Mouse (Mus musculus) embryonic fibroblast, embryonic 13.5 days (primary cell): ENCODE measurements around the gene Zfp458. TPM values are rescaled to one million over a fixed set of nuclear protein-coding genes. Genes with fewer than 3 reads are reported as not detected.
"Not testable (repeated sequence)": the region's sequence is repeated elsewhere in the genome, so short reads cannot be mapped to it uniquely, and the experiment has no call there.

Experiments
- H3K27ac ChIP-seq: 2 replicates; pipeline ENCODE4 v1.5.1; 2012; ENCODE audit warnings: low read length, control low read depth, inconsistent platforms; ENCODE audit not compliant: insufficient read depth
- H3K4me1 ChIP-seq: 2 replicates; pipeline ENCODE4 v1.6.1; 2011; ENCODE audit warnings: low read length; ENCODE audit not compliant: control insufficient read depth, insufficient read depth
- H3K4me3 ChIP-seq: 2 replicates; pipeline ENCODE4 v1.5.1; 2011; ENCODE audit warnings: mild to moderate bottlenecking, control low read depth, low read length; ENCODE audit not compliant: insufficient read depth
- CTCF ChIP-seq: IDR thresholded peaks from 2 replicates; pipeline ENCODE4 v1.5.1; 2011; ENCODE audit warnings: mild to moderate bottlenecking, control low read depth, low read length, moderate library complexity, borderline replicate concordance; ENCODE audit not compliant: insufficient read depth
- POLR2A ChIP-seq: IDR thresholded peaks from 2 replicates; pipeline ENCODE4 v1.6.1; 2011; ENCODE audit warnings: low read depth, mild to moderate bottlenecking, control low read depth, low read length, moderate library complexity
- polyA plus RNA-seq: library from polyadenylated mRNA; stranded (reverse); fragments of >200 nt; gene quantifications from 2 replicates; pipeline ENCODE4 v1.2.4, GENCODE M21; 2011; ENCODE audit warnings: low read depth; ENCODE audit not compliant: missing spikeins, insufficient read length

Zfp458 gene
- 3.3 and 4.6 TPM in 2 replicates for polyA plus RNA-seq

DNA sequence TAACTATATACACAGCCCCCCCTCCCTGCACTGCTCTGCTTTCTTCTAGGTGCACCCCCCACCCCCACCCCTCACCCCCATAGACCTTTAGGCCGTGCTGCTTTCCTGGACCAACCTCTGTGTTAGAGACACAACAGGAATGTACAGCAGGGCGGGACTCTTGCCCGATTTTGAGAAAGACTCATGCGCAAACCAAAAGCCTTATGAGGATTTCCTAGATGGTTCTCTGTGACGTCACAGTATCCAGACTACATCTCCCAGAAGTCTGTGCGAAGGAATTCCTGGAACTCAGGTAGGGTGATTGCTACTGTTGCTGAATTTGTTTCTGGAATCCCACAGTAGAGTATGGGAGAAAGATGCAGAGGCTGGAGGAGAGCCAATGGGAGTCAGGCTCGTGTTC lies at the start of gene Zfp458:
TSS of gene Zfp458 (minus strand) at position 153 of the 400 bp plus-strand sequence.
- TF ChIP-seq POLR2A, result no peak
- no peak for TF ChIP-seq CTCF
- Histone ChIP-seq H3K4me3 (no peak within 1 kb of the TSS), H3K27ac (no peak within 1 kb of the TSS), H3K4me1 (no peaks in the 10 kb centered on the region)

DNA sequence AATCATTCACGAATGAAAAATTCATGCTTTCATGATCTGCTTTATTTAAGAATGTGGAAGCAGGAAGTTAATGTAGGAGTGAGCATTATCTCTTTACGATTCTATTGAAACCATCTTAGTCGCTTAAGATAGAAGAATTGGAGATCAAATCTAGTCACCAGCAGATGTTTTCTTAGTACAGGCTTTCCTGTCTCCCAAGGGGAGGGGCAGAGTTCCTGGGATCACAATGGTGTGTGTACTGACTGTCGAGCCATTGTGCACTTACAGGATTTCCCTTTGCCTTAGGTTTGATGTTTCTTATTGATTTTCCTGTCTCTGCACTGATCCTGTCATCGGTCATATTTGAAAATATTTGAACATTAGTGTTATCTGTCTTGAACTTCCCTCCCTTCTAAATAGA lies 28.5 kb upstream of the Zfp458 start:
- no peak overlapping the region for H3K4me3 ChIP-seq
- H3K4me1 ChIP-seq, result peaks cover 2% of the 10 kb centered on the region; the same call in 1 of the 2 replicates
- TF ChIP-seq POLR2A (no peak), CTCF (no peak)
- no peak overlapping the region for H3K27ac ChIP-seq

DNA sequence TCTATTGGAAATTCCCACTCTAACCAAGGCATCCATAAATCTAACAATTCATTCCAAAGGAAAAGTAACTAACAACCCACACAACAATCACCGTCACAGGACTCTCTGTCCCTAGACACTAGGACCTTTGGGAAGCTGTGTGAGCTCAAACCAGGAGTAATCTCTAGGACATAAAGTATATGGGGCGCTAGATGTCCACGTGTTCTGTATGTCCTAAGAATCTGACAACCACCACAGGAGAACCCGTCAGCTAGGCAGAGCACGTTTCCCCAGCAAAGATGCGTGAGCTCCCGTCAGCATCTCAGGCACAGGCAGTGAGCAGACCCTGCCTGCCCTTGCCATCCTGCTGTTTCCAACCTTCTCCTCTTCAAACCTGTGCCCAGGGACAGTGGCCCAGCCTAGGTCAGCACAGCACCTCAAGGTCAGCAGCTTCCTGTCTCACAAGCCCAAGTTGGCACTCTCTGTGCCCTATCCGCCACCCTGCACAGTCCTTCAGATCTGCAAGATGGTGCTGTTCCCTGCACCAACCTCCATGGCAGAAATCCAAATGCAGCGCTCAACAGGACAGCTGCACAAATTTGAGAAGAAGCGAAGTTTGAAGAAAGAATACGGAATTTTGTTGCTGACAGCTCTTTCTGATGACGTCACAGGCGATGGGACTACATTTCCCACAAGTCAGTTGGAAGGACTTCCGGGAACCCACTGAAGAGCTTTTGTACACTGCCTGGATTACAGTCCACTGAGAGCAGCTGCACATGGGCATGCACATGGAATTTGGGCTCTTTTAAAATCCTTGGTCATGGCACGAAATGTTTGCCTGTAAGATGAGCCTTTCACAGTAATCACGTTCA lies 27.8 kb upstream of the Zfp458 start, which contains the start of gene Zfp457:
TSS of gene Zfp457 (minus strand) at position 664 of the 851 bp plus-strand sequence.
- no peak within 1 kb of the TSS for H3K27ac ChIP-seq
- peaks cover 2% of the 10 kb centered on the region; the same call in 1 of the 2 replicates for H3K4me1 ChIP-seq
- H3K4me3 ChIP-seq, result peak within 1 kb of the TSS; percentile 55
- TF ChIP-seq CTCF (no peak), POLR2A (peak; percentile 87)

DNA sequence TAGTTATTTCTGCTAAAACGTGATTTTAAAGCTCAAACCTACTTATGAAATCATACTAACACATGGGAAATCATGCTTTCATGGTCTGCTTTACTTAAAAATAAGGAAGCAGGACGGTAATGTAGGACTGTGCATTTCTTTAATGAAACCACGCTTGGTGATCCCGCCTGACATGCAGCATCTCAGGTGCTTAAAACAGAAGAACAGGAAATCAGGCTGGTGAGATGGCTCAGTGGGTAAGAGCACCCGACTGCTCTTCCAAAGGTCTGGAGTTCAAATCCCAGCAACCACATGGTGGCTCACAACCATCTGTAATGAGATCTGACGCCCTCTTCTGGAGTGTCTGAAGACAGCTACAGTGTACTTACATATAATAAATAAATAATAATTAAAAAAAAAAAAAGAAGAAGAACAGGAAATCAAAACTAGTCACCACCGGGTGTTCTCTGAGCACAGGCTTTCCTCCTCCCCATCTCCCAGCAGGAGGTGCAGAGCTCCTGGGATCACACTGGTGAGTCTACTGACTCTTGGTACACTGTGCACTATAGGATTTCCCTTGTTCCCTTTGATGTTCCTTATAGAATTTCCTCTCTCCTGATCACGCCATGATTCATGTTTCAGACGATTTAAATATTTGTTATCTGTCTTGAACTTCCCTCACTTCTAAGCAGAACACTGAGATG lies 8.7 kb downstream of the Zfp458 start:
- H3K4me3 ChIP-seq, result peak overlapping the region; percentile 80
- not testable (repeated sequence) for H3K27ac ChIP-seq, H3K4me1 ChIP-seq

DNA sequence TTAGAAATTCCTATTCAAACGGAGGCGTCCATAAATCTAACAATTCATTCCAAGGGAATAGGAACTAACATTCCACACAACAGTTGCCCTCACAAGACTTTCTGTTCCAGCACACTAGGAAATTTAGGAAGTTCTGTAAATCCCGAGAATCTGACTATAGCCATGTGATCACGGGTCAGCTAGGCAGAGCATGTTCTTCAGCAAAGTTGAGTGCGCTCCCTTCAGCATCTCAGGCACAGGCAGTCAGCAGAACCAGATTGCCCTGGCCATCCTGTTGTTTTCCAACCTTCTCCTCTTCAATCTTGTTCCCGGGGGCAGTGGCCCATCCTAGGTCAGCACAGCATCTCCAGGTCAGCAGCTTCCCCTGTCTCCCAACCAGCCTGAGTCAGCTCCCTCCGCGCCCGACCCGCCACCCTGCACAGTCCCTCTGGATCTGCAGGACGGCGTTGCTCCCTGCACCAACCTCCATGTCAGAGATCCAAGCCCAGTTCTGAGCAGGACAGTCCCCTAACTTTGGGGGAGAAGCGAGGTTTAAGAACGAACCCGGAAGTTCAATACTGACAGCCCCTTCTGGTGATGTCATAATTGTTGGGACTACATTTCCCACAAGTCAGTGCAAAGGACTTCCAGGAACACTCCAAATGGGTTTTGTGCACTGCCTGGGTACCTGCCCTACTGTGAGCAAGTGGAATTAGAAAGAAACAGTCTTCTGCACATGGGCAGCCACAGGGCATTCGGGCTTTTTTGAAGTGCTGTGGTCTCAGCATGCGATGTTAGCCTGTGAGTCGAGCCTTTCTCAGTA lies 9.5 kb downstream of the Zfp458 start:
- Histone ChIP-seq H3K27ac (no peak overlapping the region), H3K4me3 (peak overlapping the region; percentile 80), H3K4me1 (no peaks in the 10 kb centered on the region)
- TF ChIP-seq CTCF (no peak), POLR2A (peak; percentile 56)

DNA sequence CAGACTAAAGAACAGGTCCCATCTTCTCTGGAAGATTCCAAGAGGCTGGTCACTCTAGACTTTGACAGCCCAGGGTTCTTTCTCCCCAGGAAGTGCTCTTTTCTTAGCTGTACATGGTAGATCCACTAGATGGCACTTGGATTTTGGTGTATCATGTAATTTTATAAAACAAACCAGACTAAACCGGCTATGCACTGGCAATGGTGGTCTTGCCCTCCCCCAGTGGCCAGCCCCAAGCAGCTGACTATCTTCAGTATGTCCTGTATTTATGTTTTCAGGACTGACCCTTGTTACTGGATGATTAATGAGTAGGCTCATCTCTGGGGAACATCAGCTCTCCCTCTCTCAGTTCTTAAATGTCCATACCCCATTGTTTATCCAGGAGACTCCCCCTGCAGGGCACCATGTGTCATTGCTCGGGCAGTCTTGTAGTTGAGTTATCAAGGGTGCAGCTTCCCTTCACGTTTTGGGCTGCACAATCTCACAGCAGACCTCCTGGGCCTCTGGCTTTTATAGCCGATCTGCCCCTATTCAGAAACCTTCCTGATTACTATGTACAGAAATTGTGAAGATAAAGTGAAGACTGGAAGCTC lies 64.2 kb downstream of the Zfp458 start:
- H3K27ac ChIP-seq, result no peak overlapping the region
- TF ChIP-seq POLR2A, result no peak
- TF ChIP-seq CTCF, result no peak
- H3K4me1 ChIP-seq, result no peaks in the 10 kb centered on the region
- no peak overlapping the region for H3K4me3 ChIP-seq

Other genes with a start within 250 kb of the Zfp458 start
- 1.2 and 2.4 TPM in 2 replicates for gene Zfp712, start 217.3 kb downstream of the Zfp458 start, polyA plus RNA-seq
- gene Zfp708, start 180.5 kb downstream of the Zfp458 start, polyA plus RNA-seq, result 0.94 and 3.2 TPM in 2 replicates
- gene Gm28557, start 169.9 kb downstream of the Zfp458 start, polyA plus RNA-seq, result 1.8 and 5.3 TPM in 2 replicates
- 0.43 and 0.98 TPM in 2 replicates for gene Rslcan18, start 162.2 kb downstream of the Zfp458 start, polyA plus RNA-seq
- 2.3 and 4.2 TPM in 2 replicates for gene Zfp759, start 156.8 kb downstream of the Zfp458 start, polyA plus RNA-seq
- 6.5 and 7.3 TPM in 2 replicates for gene Rsl1, start 105.3 kb downstream of the Zfp458 start, polyA plus RNA-seq
- gene Zfp455, start 84.0 kb downstream of the Zfp458 start, polyA plus RNA-seq, result 1.2 and 1.5 TPM in 2 replicates
- 0.57 and 1.6 TPM in 2 replicates for gene Zfp457, start 28.0 kb upstream of the Zfp458 start, polyA plus RNA-seq
- gene Zfp595, start 54.1 kb upstream of the Zfp458 start, polyA plus RNA-seq, result 6.4 and 8.6 TPM in 2 replicates
- not detected in 2 replicates for gene Gm28044, start 82.1 kb upstream of the Zfp458 start, polyA plus RNA-seq
- 1.8 and 2.7 TPM in 2 replicates for gene Zfp953, start 82.1 kb upstream of the Zfp458 start, polyA plus RNA-seq
- 2.3 and 2.4 TPM in 2 replicates for gene Gm28041, start 97.3 kb upstream of the Zfp458 start, polyA plus RNA-seq
- 1.1 and 3.9 TPM in 2 replicates for gene Zfp456, start 97.3 kb upstream of the Zfp458 start, polyA plus RNA-seq
- 6.0 and 11.7 TPM in 2 replicates for gene Zfp429, start 121.4 kb upstream of the Zfp458 start, polyA plus RNA-seq
- 0.30 TPM in 1 of 2 replicates, not detected in the other for gene Zfp459, start 143.0 kb upstream of the Zfp458 start, polyA plus RNA-seq
- gene Zfp874a, start 173.2 kb upstream of the Zfp458 start, polyA plus RNA-seq, result 12.8 and 13.8 TPM in 2 replicates
- gene Zfp874b, start 205.8 kb upstream of the Zfp458 start, polyA plus RNA-seq, result 7.3 and 8.1 TPM in 2 replicates
- 6.7 and 7.6 TPM in 2 replicates for gene Zfp58, start 222.1 kb upstream of the Zfp458 start, polyA plus RNA-seq
- gene Gm26965, start 247.7 kb upstream of the Zfp458 start, polyA plus RNA-seq, result 1.5 TPM in 1 of 2 replicates, not detected in the other
- gene Zfp87, start 247.7 kb upstream of the Zfp458 start, polyA plus RNA-seq, result 13.1 and 15.2 TPM in 2 replicates